Mouse (Mus musculus) small intestine, adult 2 months (tissue): ENCODE results near the gene Sdk2.

Experiments used
- CTCF ChIP-seq: fragments of 200-500 bp; IDR thresholded peaks from 2 replicates; pipeline ENCODE4 v1.5.1; 2012; ENCODE audit warnings: low read depth, mild to moderate bottlenecking, control low read depth, inconsistent platforms, low read length, moderate library complexity, mixed read lengths; ENCODE audit not compliant: insufficient replicate concordance, insufficient read length; ENCODE audit errors: extremely low read depth
- POLR2A ChIP-seq: fragments of 200-500 bp; IDR thresholded peaks from 2 replicates; pipeline ENCODE4 v1.6.1; 2012; ENCODE audit warnings: low read depth, mild to moderate bottlenecking, control low read depth, inconsistent platforms, low read length, moderate library complexity

DNA sequence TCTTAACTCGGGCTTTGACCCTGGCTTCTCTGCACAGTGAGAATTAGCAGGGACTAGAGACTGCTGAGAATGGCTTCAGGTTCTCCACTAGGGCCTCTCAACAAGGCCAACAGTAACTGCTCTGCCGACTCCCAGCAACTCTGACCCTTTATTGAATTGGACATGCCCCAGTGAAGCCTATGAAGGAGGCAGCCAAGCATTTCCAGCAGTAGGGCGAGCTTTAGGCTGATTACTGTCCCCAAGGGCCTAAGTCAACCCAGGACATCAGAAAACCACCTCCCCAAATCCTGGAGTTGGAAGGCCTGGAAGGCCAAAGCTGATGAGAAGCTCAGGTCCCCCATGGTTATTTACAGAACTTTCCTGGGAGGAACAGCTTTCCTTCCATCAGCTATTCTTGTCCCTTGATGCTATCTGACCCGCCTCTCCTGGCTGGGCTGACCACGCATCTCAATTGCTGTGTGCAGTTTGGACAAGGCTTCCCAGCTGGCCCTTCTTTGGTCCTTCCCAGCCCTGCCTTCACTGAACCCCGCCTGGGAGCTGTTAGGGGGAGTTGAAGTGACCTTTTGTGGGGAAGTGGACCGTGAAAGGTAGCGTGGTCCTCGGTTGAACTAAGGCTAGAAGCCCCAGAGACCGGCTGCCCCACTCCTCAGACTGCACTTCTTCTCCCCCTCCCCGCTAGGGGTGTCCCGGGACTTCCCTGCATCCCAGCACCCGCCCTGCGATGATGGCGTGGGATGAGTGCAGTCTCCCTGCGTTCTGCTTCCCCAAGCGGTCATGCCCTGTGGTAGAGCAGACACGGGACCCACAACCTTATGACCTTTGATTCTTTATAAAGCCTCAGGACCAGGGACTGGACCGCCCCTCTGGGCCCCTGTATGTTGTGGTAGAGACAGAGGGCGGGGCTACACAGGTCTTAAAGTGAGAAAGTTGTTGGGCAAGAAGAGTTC is 287.8 kb downstream of the Sdk2 start:
- TF ChIP-seq CTCF (no peak), POLR2A (no peak)
